Mouse (Mus musculus) neural tube, embryonic 14.5 days (tissue): ENCODE measurements at regions not wholly inside any gene's neighbourhood (a gene's known extent, or its start where the extent isn't known, plus 50 kb on each side); places are given as distances from the start of the nearest gene placed in this dataset.

ENCODE experiments used
- ATAC-seq: fragments of 200-750 bp; cut with Nextera tagmentation; 2 replicates; pipeline ENCODE4 v1.8.0; 2017; ENCODE audit warnings: low read depth, mild to moderate bottlenecking, moderate TSS enrichment, moderate library complexity
- H3K27ac ChIP-seq: fragments of 300-500 bp; sonication (generic); 2 replicates; pipeline ENCODE4 v1.5.1; 2014; ENCODE audit warnings: low read depth, mild to moderate bottlenecking, control low read depth, low read length, moderate library complexity, mixed read lengths
- H3K27me3 ChIP-seq: fragments of 300-500 bp; sonication (generic); 2 replicates; pipeline ENCODE4 v1.6.1; 2014; ENCODE audit warnings: low read length; ENCODE audit not compliant: control insufficient read depth, insufficient read depth
- H3K36me3 ChIP-seq: fragments of 300-500 bp; sonication (generic); 2 replicates; pipeline ENCODE4 v1.6.1; 2014; ENCODE audit warnings: low read length, mixed read lengths; ENCODE audit not compliant: control insufficient read depth, insufficient read depth
- H3K4me1 ChIP-seq: fragments of 300-500 bp; sonication (generic); 2 replicates; pipeline ENCODE4 v1.6.1; 2014; ENCODE audit warnings: low read length; ENCODE audit not compliant: control insufficient read depth, insufficient read depth
- H3K4me2 ChIP-seq: fragments of 300-500 bp; sonication (generic); 2 replicates; pipeline ENCODE4 v1.6.1; 2014; ENCODE audit warnings: mild to moderate bottlenecking, low read depth, low read length, control low read depth
- H3K4me3 ChIP-seq: fragments of 300-500 bp; sonication (generic); 2 replicates; pipeline ENCODE4 v1.5.1; 2014; ENCODE audit warnings: low read depth, low read length, control low read depth, mixed read lengths
- H3K9ac ChIP-seq: fragments of 300-500 bp; sonication (generic); replicated peaks from 2 replicates; pipeline ENCODE4 v1.6.1; 2014; ENCODE audit warnings: low read depth, mild to moderate bottlenecking, control low read depth, low read length, mixed read lengths
- H3K9me3 ChIP-seq: fragments of 300-500 bp; sonication (generic); 2 replicates; pipeline ENCODE4 v1.6.1; 2016; ENCODE audit warnings: low read length; ENCODE audit not compliant: control insufficient read depth
- WGBS: fragments of 180-500 bp; shearing (Covaris S2); extraction: QIAGEN DNeasy Blood & Tissue Kit; methylation state at CpG from one replicate; pipeline ENCODE4 v1.1.7; 2014; 5-methylcytosine and 5-hydroxymethylcytosine counted together

DNA sequence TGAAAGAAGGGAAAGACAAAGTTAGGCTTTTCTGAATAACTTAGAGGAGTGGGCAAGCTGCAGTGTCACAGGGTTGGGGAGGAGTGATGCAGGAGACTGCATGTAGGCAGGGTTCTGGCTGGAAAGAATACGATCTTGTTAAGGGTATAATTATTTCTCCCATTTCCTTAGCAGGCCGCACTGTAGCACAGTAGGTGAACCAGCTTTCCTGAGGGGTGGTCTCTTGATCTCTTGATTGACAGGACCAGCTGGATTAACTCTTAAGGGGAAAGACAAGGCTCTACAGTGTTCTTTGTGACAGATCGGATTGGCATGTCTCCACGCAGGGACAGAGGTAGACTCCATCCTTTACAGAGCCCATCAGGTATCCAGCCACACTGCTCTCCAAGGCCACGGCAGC lies 54.5 kb upstream of the Meis1 start:
- 66% methylated on average over 5 of the region's 5 CpGs for WGBS
- no peak overlapping the region for H3K27ac ChIP-seq
- H3K4me2 ChIP-seq, result no peak overlapping the region
- H3K4me1 ChIP-seq, result peaks cover 3% of the 10 kb centered on the region; the same call in 1 of the 2 replicates
- no peak for ATAC-seq
- no peaks in the 10 kb centered on the region for H3K36me3 ChIP-seq
- H3K9ac ChIP-seq, result no peak overlapping the region
- H3K27me3 ChIP-seq, result no peaks in the 10 kb centered on the region
- H3K9me3 ChIP-seq, result no peaks in the 10 kb centered on the region
- no peak overlapping the region for H3K4me3 ChIP-seq

DNA sequence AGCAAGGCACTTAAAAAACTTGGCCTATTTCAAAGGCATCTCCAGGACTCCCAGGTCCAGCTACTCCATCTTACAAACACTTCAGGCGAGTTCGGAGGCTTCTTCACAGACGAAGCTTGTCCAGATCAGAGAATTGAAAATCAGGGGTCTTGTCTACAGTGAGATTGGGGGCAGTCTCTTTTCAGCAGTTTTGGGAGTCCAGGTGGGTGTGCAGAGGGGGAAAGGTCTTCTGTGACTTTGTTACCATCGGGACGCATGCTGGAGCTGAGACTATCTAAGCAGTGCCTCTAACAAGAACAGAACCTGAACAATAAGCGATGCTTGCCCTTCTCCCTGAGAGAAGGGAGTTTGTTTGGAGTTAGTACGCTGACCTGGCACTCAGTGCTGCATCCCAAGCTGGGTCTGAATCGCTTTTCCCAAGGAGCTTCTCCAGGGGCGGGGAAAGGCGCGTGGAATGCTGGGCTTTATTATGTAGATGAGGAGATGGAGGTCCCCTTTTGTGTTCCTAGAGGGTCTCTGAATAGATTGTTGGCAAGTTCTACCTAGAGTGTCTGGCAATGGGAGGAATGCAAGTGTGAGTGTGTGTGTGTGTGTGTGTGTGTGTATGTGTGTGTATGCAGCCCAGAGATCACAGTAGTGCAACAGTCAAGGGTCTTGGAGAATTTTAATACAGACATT lies 55.2 kb upstream of the Meis1 start:
- ATAC-seq, result peak; percentile 87; the same call in 1 of the 2 replicates
- no peaks in the 10 kb centered on the region for H3K27me3 ChIP-seq
- 27% methylated on average over 11 of the region's 11 CpGs for WGBS
- no peak overlapping the region for H3K4me2 ChIP-seq
- no peaks in the 10 kb centered on the region for H3K36me3 ChIP-seq
- H3K9me3 ChIP-seq, result no peaks in the 10 kb centered on the region
- no peak overlapping the region for H3K9ac ChIP-seq
- no peak overlapping the region for H3K4me3 ChIP-seq
- H3K4me1 ChIP-seq, result peaks cover 3% of the 10 kb centered on the region; the same call in 1 of the 2 replicates
- H3K27ac ChIP-seq, result peak overlapping the region; percentile 55; the same call in 1 of the 2 replicates

DNA sequence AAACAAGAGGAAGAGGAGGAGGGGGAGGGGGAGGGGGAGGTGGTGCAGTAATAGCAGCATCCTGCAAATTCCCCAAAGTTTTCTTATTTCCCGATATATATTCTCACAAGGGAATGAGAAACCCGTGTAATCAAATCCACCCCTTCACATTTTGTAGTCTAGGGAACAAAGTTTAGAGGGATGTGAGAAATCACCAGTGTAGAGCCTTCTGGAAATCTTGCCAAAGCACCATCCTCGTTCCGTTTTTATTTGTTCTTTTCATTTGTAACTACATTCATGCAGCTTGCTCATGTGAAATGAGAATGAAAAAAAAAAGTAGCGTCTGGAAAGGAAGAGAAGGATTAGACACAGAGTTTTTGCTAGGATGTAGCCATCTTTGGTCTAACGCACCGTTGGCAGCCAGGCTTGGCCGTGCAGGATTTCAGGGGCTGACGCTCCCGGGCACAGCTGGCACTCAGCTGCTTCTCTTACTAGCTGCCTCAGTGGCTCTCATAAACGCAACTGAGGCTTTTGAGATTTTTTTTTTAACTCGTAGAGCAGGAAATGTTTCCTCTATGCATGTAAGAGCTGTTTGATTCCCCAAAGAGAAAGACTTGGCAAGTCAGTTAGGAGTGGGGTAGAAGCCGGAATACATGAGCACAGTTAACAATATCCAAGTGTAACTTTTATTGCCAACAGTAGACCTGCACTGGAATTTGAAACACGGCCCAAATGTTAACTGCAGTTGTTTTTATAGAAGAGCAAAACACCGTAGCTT lies 72.5 kb upstream of the Meis1 start:
- H3K4me2 ChIP-seq, result no peak overlapping the region
- H3K9me3 ChIP-seq, result no peaks in the 10 kb centered on the region
- 71% methylated on average over 15 of the region's 15 CpGs for WGBS
- ATAC-seq, result no peak
- H3K27me3 ChIP-seq, result no peaks in the 10 kb centered on the region
- H3K9ac ChIP-seq, result no peak overlapping the region
- no peak overlapping the region for H3K27ac ChIP-seq
- H3K4me1 ChIP-seq, result no peaks in the 10 kb centered on the region
- no peaks in the 10 kb centered on the region for H3K36me3 ChIP-seq
- no peak overlapping the region for H3K4me3 ChIP-seq

DNA sequence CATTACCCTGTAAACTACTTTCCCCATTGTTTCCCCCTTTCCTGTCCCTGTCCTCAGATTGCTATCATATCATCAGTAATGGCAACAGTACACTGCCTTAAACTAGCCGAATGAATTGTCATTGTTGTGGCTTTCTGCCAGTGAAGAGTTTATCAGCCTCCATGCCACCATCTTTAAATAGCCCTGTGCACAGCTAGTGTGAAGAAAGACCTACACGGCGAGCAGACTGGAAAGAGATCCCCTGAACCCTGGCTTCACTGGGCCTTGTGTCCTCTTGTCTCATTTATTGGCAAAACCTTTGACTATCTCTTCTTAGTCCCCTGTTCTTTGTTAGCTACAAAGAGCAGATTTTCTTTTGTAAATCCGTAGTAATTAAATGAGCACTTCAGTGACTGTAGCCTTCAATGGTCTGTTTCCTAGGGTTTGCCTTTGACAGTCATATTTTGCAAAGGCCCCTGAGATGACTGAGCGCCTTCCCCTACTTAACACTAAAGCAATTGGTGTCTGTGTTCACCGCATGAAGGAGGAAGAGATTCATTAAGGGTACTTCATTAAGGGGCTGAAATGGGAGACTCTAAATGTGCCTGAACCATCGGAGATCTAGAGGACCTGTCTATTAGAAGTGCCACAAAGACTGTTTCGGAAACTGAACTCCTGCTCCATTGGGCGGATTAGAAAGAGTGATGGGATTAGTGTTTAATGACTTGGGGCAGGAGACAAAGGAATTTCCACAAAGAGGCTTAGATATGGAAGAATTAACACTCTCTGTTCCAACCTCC lies 74.4 kb upstream of the Meis1 start:
- no peaks in the 10 kb centered on the region for H3K36me3 ChIP-seq
- no peaks in the 10 kb centered on the region for H3K9me3 ChIP-seq
- H3K27me3 ChIP-seq, result no peaks in the 10 kb centered on the region
- H3K4me2 ChIP-seq, result no peak overlapping the region
- 46% methylated on average over 9 of the region's 9 CpGs for WGBS
- H3K4me1 ChIP-seq, result no peaks in the 10 kb centered on the region
- no peak overlapping the region for H3K9ac ChIP-seq
- H3K27ac ChIP-seq, result no peak overlapping the region
- ATAC-seq, result no peak
- H3K4me3 ChIP-seq, result no peak overlapping the region

DNA sequence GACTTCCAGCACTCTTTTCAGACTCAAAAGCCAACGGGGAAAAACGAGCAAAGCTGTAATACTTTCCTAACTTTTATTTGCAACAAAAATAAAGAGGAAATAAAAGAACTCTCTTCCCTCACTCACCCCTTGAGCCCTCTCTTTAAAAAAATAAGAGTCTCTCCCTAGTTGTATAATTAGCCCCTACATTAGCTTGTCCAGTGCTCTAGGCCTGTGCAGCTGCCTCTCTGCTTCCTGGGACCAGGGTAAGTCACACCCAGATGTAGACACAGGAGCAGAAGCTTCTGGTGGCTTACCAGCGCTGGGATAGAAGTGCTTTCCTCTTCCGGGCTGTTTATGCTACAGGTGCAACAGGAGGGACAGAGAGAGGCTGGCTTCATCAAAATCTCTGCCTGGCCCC lies 75.0 kb upstream of the Meis1 start:
- no peaks in the 10 kb centered on the region for H3K9me3 ChIP-seq
- H3K27ac ChIP-seq, result no peak overlapping the region
- H3K4me3 ChIP-seq, result no peak overlapping the region
- H3K4me2 ChIP-seq, result no peak overlapping the region
- H3K36me3 ChIP-seq, result no peaks in the 10 kb centered on the region
- no peaks in the 10 kb centered on the region for H3K4me1 ChIP-seq
- no peaks in the 10 kb centered on the region for H3K27me3 ChIP-seq
- ATAC-seq, result no peak
- H3K9ac ChIP-seq, result no peak overlapping the region
- WGBS, result 54% methylated on average over 4 of the region's 4 CpGs

DNA sequence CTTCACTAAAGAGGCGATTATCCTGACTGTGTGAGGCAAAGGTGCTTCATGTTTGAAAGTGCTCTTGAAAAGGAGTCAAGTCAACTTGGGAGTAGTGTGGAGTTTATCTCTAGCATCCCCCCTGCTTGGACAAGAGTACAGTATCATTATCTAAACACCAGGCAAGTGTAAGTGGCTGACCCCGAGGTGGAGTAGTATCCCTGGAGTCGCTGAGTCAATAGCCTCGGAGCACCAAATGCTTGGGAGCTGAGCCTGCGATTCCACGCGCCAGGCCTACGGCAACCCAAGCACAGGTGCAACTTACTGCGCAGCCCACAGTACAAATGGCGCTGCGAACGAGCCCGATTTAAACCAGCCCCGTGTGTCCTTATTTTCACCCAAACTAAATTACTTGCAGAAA lies 75.4 kb upstream of the Meis1 start:
- H3K4me2 ChIP-seq, result no peak overlapping the region
- no peaks in the 10 kb centered on the region for H3K9me3 ChIP-seq
- H3K4me3 ChIP-seq, result no peak overlapping the region
- H3K27ac ChIP-seq, result no peak overlapping the region
- no peaks in the 10 kb centered on the region for H3K27me3 ChIP-seq
- H3K36me3 ChIP-seq, result no peaks in the 10 kb centered on the region
- no peaks in the 10 kb centered on the region for H3K4me1 ChIP-seq
- 89% methylated on average over 14 of the region's 14 CpGs for WGBS
- ATAC-seq, result no peak
- no peak overlapping the region for H3K9ac ChIP-seq

DNA sequence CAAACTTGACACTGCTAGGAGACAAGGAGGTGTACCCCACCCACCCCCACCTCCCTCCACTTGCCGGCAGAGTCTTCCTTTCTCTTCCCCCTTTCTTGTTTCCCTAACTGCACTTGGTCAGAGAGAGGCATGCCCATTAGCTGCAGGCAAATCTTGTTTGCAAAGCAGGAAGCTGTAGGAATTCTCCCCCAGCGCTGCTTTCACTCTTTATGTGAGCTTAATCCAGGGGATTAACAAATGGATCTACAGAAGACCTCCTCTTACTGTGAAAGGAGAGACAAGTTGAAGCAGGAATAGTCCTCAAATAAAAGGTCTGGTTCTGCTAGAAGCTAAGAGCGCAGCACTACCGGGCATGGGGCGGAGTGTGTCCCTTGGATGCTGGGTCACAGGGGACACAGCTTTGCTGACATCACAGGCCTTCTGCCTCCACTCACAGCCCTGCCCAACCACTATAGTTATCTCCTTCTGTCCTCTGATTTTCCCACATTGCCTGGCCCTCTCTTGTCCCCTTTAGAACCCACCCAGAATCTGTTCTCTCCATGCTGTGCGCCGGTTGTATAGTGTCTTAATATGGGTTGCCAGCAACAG lies 84.3 kb upstream of the Meis1 start:
- Histone ChIP-seq H3K9me3 (no peaks in the 10 kb centered on the region), H3K4me2 (no peak overlapping the region), H3K4me3 (no peak overlapping the region), H3K27me3 (no peaks in the 10 kb centered on the region), H3K9ac (no peak overlapping the region), H3K36me3 (no peaks in the 10 kb centered on the region), H3K27ac (no peak overlapping the region), H3K4me1 (no peaks in the 10 kb centered on the region)
- no peak for ATAC-seq
- 51% methylated on average over 7 of the region's 7 CpGs for WGBS

DNA sequence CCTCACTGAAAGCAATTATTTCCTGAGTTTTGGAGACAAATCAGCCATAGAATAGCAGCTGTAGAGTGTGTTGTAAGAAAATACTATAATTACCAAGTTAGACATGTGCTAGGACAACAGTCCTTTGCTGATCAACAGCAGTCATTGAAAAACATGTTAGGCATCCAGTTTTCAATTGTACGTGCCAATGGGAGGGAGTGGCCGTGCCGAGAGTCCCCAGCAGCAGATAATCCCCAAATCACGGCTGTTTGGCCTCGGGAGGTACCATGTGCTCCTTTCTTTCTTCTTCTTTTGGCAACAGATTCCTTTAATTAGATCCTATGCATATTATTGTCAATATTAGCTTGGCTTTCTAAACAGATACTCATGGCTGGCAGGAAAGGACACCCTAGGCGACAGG lies 88.4 kb upstream of the Meis1 start:
- H3K27ac ChIP-seq, result no peak overlapping the region
- 80% methylated on average over 6 of the region's 6 CpGs for WGBS
- H3K9ac ChIP-seq, result no peak overlapping the region
- no peak for ATAC-seq
- no peaks in the 10 kb centered on the region for H3K36me3 ChIP-seq
- H3K4me3 ChIP-seq, result no peak overlapping the region
- H3K4me1 ChIP-seq, result no peaks in the 10 kb centered on the region
- no peaks in the 10 kb centered on the region for H3K27me3 ChIP-seq
- no peak overlapping the region for H3K4me2 ChIP-seq
- H3K9me3 ChIP-seq, result no peaks in the 10 kb centered on the region
